Mouse (Mus musculus): Measurements from ENCODE around the gene Eml6. TPM values are rescaled to one million over a fixed set of nuclear protein-coding genes. Genes with fewer than 3 reads are reported as not detected.

The Eml6 gene
- polyA plus RNA-seq, 1 experiment, result 0.70 TPM

- Histone ChIP-seq H3K36me3 (ENCODE audit: control insufficient read depth, insufficient read depth, low read length, poor library complexity, severe bottlenecking) (peaks cover 13% of the 10 kb centered on the region), H3K9me3 (replicated peaks; ENCODE audit: control insufficient read depth, insufficient read depth, low read length, poor library complexity, severe bottlenecking) (no peaks in the 10 kb centered on the region), H3K4me3 (ENCODE audit: low read depth, low read length) (no peak overlapping the region), H3K4me1 (ENCODE audit: control insufficient read depth, insufficient read depth, low read length) (peaks cover 1% of the 10 kb centered on the region), H3K9ac (ENCODE audit: low read depth, poor library complexity, severe bottlenecking) (no peak overlapping the region), H3K27ac (ENCODE audit: insufficient read depth, low read length) (no peak overlapping the region), H3K27me3 (ENCODE audit: control insufficient read depth, insufficient read depth, low read length, poor library complexity, severe bottlenecking) (no peaks in the 10 kb centered on the region)
- TF ChIP-seq CTCF (IDR thresholded peaks at IDR 0.05; ENCODE audit: low read depth, low read length) (no peak), POLR2A (IDR thresholded peaks at IDR 0.05; ENCODE audit: insufficient read depth, low read length) (no peak), EP300 (IDR thresholded peaks at IDR 0.05; ENCODE audit: insufficient read depth, low read depth, low read length) (no peak)
Measured at GRCm38 (mm10) chr11:29714789-29715188, 311.0 kb downstream of the Eml6 start.

- H3K4me3 ChIP-seq (ENCODE audit: low read depth, low read length), result no peak overlapping the region
- peak overlapping the region; percentile 96; the same call in 1 of the 2 replicates for H3K27ac ChIP-seq (ENCODE audit: insufficient read depth, low read length)
Measured at GRCm38 (mm10) chr11:29714114-29714513, 311.7 kb downstream of the Eml6 start.

GRCm38 (mm10) chr11:29709512-29709911, 316.3 kb downstream of the Eml6 start:
- TF ChIP-seq CTCF (IDR thresholded peaks at IDR 0.05; ENCODE audit: low read depth, low read length) (no peak), EP300 (IDR thresholded peaks at IDR 0.05; ENCODE audit: insufficient read depth, low read depth, low read length) (no peak), POLR2A (IDR thresholded peaks at IDR 0.05; ENCODE audit: insufficient read depth, low read length) (no peak)
- H3K27ac ChIP-seq (ENCODE audit: insufficient read depth, low read length), result no peak overlapping the region
- H3K9me3 ChIP-seq (replicated peaks; ENCODE audit: control insufficient read depth, insufficient read depth, low read length, poor library complexity, severe bottlenecking), result no peaks in the 10 kb centered on the region
- H3K4me1 ChIP-seq (ENCODE audit: control insufficient read depth, insufficient read depth, low read length), result peaks cover 1% of the 10 kb centered on the region
- H3K9ac ChIP-seq (ENCODE audit: low read depth, poor library complexity, severe bottlenecking), result no peak overlapping the region
- peaks cover 42% of the 10 kb centered on the region for H3K36me3 ChIP-seq (ENCODE audit: control insufficient read depth, insufficient read depth, low read length, poor library complexity, severe bottlenecking)
- H3K4me3 ChIP-seq (ENCODE audit: low read depth, low read length), result no peak overlapping the region
- no peaks in the 10 kb centered on the region for H3K27me3 ChIP-seq (ENCODE audit: control insufficient read depth, insufficient read depth, low read length, poor library complexity, severe bottlenecking)

More at GRCm38 (mm10) chr11:29714114-29714513, 311.7 kb downstream of the Eml6 start:
- Histone ChIP-seq H3K4me1 (ENCODE audit: control insufficient read depth, insufficient read depth, low read length) (peaks cover 1% of the 10 kb centered on the region), H3K9me3 (replicated peaks; ENCODE audit: control insufficient read depth, insufficient read depth, low read length, poor library complexity, severe bottlenecking) (no peaks in the 10 kb centered on the region), H3K36me3 (ENCODE audit: control insufficient read depth, insufficient read depth, low read length, poor library complexity, severe bottlenecking) (peaks cover 13% of the 10 kb centered on the region), H3K9ac (ENCODE audit: low read depth, poor library complexity, severe bottlenecking) (no peak overlapping the region), H3K27me3 (ENCODE audit: control insufficient read depth, insufficient read depth, low read length, poor library complexity, severe bottlenecking) (no peaks in the 10 kb centered on the region)
- TF ChIP-seq EP300 (IDR thresholded peaks at IDR 0.05; ENCODE audit: insufficient read depth, low read depth, low read length) (peak; percentile 66; the same call in 1 of the 2 replicates), CTCF (IDR thresholded peaks at IDR 0.05; ENCODE audit: low read depth, low read length) (no peak)

- Histone ChIP-seq H3K9me3 (replicated peaks; ENCODE audit: control insufficient read depth, insufficient read depth, low read length, poor library complexity, severe bottlenecking) (no peaks in the 10 kb centered on the region), H3K4me3 (ENCODE audit: low read depth, low read length) (no peak overlapping the region), H3K27me3 (ENCODE audit: control insufficient read depth, insufficient read depth, low read length, poor library complexity, severe bottlenecking) (no peaks in the 10 kb centered on the region), H3K9ac (ENCODE audit: low read depth, poor library complexity, severe bottlenecking) (no peak overlapping the region), H3K36me3 (ENCODE audit: control insufficient read depth, insufficient read depth, low read length, poor library complexity, severe bottlenecking) (peaks cover 49% of the 10 kb centered on the region), H3K4me1 (ENCODE audit: control insufficient read depth, insufficient read depth, low read length) (no peaks in the 10 kb centered on the region), H3K27ac (ENCODE audit: insufficient read depth, low read length) (no peak overlapping the region)
- TF ChIP-seq EP300 (IDR thresholded peaks at IDR 0.05; ENCODE audit: insufficient read depth, low read depth, low read length) (no peak), POLR2A (IDR thresholded peaks at IDR 0.05; ENCODE audit: insufficient read depth, low read length) (no peak), CTCF (IDR thresholded peaks at IDR 0.05; ENCODE audit: low read depth, low read length) (no peak)
Measured at GRCm38 (mm10) chr11:29706845-29707244, 319.0 kb downstream of the Eml6 start.

GRCm38 (mm10) chr11:29705263-29705662, 320.6 kb downstream of the Eml6 start:
- no peak for TF ChIP-seq EP300 (IDR thresholded peaks at IDR 0.05; ENCODE audit: insufficient read depth, low read depth, low read length)
- no peak for TF ChIP-seq CTCF (IDR thresholded peaks at IDR 0.05; ENCODE audit: low read depth, low read length)
- TF ChIP-seq POLR2A (IDR thresholded peaks at IDR 0.05; ENCODE audit: insufficient read depth, low read length), result no peak
- no peak overlapping the region; the same call in 1 of the 2 replicates for H3K27ac ChIP-seq (ENCODE audit: insufficient read depth, low read length)

GRCm38 (mm10) chr11:29702721-29703120, 323.1 kb downstream of the Eml6 start:
- no peaks in the 10 kb centered on the region for H3K27me3 ChIP-seq (ENCODE audit: control insufficient read depth, insufficient read depth, low read length, poor library complexity, severe bottlenecking)
- H3K27ac ChIP-seq (ENCODE audit: insufficient read depth, low read length), result no peak overlapping the region
- H3K4me3 ChIP-seq (ENCODE audit: low read depth, low read length), result no peak overlapping the region
- no peaks in the 10 kb centered on the region for H3K9me3 ChIP-seq (replicated peaks; ENCODE audit: control insufficient read depth, insufficient read depth, low read length, poor library complexity, severe bottlenecking)
- TF ChIP-seq CTCF (IDR thresholded peaks at IDR 0.05; ENCODE audit: low read depth, low read length) (no peak), EP300 (IDR thresholded peaks at IDR 0.05; ENCODE audit: insufficient read depth, low read depth, low read length) (no peak), POLR2A (IDR thresholded peaks at IDR 0.05; ENCODE audit: insufficient read depth, low read length) (no peak)
- no peak overlapping the region for H3K9ac ChIP-seq (ENCODE audit: low read depth, poor library complexity, severe bottlenecking)
- no peaks in the 10 kb centered on the region for H3K4me1 ChIP-seq (ENCODE audit: control insufficient read depth, insufficient read depth, low read length)
- H3K36me3 ChIP-seq (ENCODE audit: control insufficient read depth, insufficient read depth, low read length, poor library complexity, severe bottlenecking), result peaks cover 35% of the 10 kb centered on the region

More at GRCm38 (mm10) chr11:29705263-29705662, 320.6 kb downstream of the Eml6 start:
- Histone ChIP-seq H3K9me3 (replicated peaks; ENCODE audit: control insufficient read depth, insufficient read depth, low read length, poor library complexity, severe bottlenecking) (no peaks in the 10 kb centered on the region), H3K27me3 (ENCODE audit: control insufficient read depth, insufficient read depth, low read length, poor library complexity, severe bottlenecking) (no peaks in the 10 kb centered on the region), H3K36me3 (ENCODE audit: control insufficient read depth, insufficient read depth, low read length, poor library complexity, severe bottlenecking) (peaks cover 47% of the 10 kb centered on the region), H3K9ac (ENCODE audit: low read depth, poor library complexity, severe bottlenecking) (no peak overlapping the region), H3K4me3 (ENCODE audit: low read depth, low read length) (no peak overlapping the region), H3K4me1 (ENCODE audit: control insufficient read depth, insufficient read depth, low read length) (no peaks in the 10 kb centered on the region)

Measured in ES-Bruce4 (cell line).